Mouse (Mus musculus): ENCODE results near the gene Cr1l. TPM values are rescaled to one million over a fixed set of nuclear protein-coding genes. Genes with fewer than 3 reads are reported as not detected.

Cr1l gene
- polyA plus RNA-seq, 1 experiment from 2014 or later, result 71.7 TPM

GRCm38 (mm10) chr1:195092220-195092720, 39.1 kb downstream of the Cr1l start, which contains the start of gene Cd46:
Gene Cd46, minus strand, starts transcription at chr1:195092249.
- Histone ChIP-seq H3K27me3 (no peaks in the 10 kb centered on the region), H3K27ac (peak within 1 kb of the TSS; percentile 72), H3K4me1 (peaks cover 14% of the 10 kb centered on the region), H3K9ac (peak within 1 kb of the TSS; percentile 29), H3K4me2 (peak within 1 kb of the TSS; percentile 72), H3K9me3 (replicated peaks) (no peaks in the 10 kb centered on the region), H3K36me3 (peaks cover 12% of the 10 kb centered on the region), H3K4me3 (replicated peaks) (peak within 1 kb of the TSS; percentile 49)
- ATAC-seq (replicated peaks; ENCODE audit: low FRiP score), result peak; percentile 100
- 3% methylated on average over 14 of the region's 14 CpGs for WGBS

GRCm38 (mm10) chr1:195091699-195092219, 39.6 kb downstream of the Cr1l start:
- Histone ChIP-seq H3K4me2 (peak overlapping the region; percentile 72), H3K4me1 (peaks cover 14% of the 10 kb centered on the region), H3K9me3 (replicated peaks) (no peaks in the 10 kb centered on the region), H3K36me3 (peaks cover 7% of the 10 kb centered on the region; the same call in 1 of the 2 replicates), H3K9ac (peak overlapping the region; percentile 29), H3K4me3 (replicated peaks) (peak overlapping the region; percentile 49), H3K27ac (peak overlapping the region; percentile 72), H3K27me3 (no peaks in the 10 kb centered on the region)
- ATAC-seq (replicated peaks; ENCODE audit: low FRiP score), result peak; percentile 96
- WGBS, result 17% methylated on average over 11 of the region's 11 CpGs

GRCm38 (mm10) chr1:195082142-195082541, 49.2 kb downstream of the Cr1l start:
- Histone ChIP-seq H3K9ac (no peak overlapping the region), H3K4me3 (replicated peaks) (no peak overlapping the region), H3K27me3 (no peaks in the 10 kb centered on the region), H3K27ac (no peak overlapping the region), H3K9me3 (replicated peaks) (no peaks in the 10 kb centered on the region), H3K4me2 (no peak overlapping the region), H3K36me3 (no peaks in the 10 kb centered on the region), H3K4me1 (no peaks in the 10 kb centered on the region)
- no peak for ATAC-seq (replicated peaks; ENCODE audit: low FRiP score)

Other genes starting within 250 kb of the Cr1l start
- 95.6 TPM in 2 replicates for gene Cd34, start 192.8 kb downstream of the Cr1l start, polyA plus RNA-seq (2015; fragmentation: Nextera tagmentation; extraction: Ambion mirVana)
- 0.76 and 1.1 TPM in 2 replicates for gene Cd46, start 39.3 kb downstream of the Cr1l start, polyA plus RNA-seq (2015; fragmentation: Nextera tagmentation; extraction: Ambion mirVana)
- 1.6 and 2.3 TPM in 2 replicates for gene Cr2, start 45.1 kb upstream of the Cr1l start, polyA plus RNA-seq (2015; fragmentation: Nextera tagmentation; extraction: Ambion mirVana)

Data from kidney, embryonic 15.5 days (tissue).